In genomic region chr8:89273276-89273675, GRCm38 (mm10) we compare ENCODE assay signal across 20 mouse cellular contexts.
DNase-seq lines count a peak whose midpoint lies in the region; ATAC-seq and TF ChIP-seq lines count a peak whose summit lies in the region.
"Had no signal": no experiment of that assay in that cellular context is flagged by ENCODE, and none has a peak within 500 bp of the region (broad histone marks: within the 10 kb centered on the region; RNA-seq: fewer than 3 reads in every experiment).

No protein-coding gene starts in this region.

- WGBS in hindbrain, embryonic 10.5 days: 52% methylated on average over 4 of the region's 4 CpGs
- 70% methylated on average over 4 of the region's 4 CpGs for WGBS in hindbrain, postnatal 0 days
- WGBS in midbrain, embryonic 11.5 days: 51% methylated on average over 4 of the region's 4 CpGs
- 74% methylated on average over 4 of the region's 4 CpGs for whole genome bisulfite sequencing in midbrain, postnatal 0 days
- WGBS in olfactory bulb, adult 2 months: 82% methylated on average over 4 of the region's 4 CpGs

- no peak for ATAC-seq in hindbrain, postnatal 0 days
- no peak for ATAC-seq in midbrain, embryonic 11.5 days (ENCODE audit: low FRiP score)
- no peak for ATAC-seq in midbrain, postnatal 0 days (ENCODE audit: low FRiP score)
- ATAC-seq: hindbrain, embryonic 16.5 days had no signal

- TF ChIP-seq CTCF in hindbrain, postnatal 0 days (IDR thresholded peaks at IDR 0.05; ENCODE audit: low read depth): no peak
- TF ChIP-seq CTCF in midbrain, postnatal 0 days (IDR thresholded peaks at IDR 0.05): no peak
- no peak for TF ChIP-seq CTCF in olfactory bulb, adult 2 months (IDR thresholded peaks at IDR 0.05; ENCODE audit: insufficient read depth, low read depth, low read length)

- peaks cover 43% of the 10 kb centered on the region for H3K27me3 ChIP-seq in hindbrain, embryonic 10.5 days (ENCODE audit: insufficient read depth, poor library complexity, severe bottlenecking)
- H3K27me3 ChIP-seq in hindbrain, postnatal 0 days (ENCODE audit: insufficient read depth, low read length): 0 out of 2 replicates have a peak, but pooled peaks cover 5% of the 10 kb centered on the region
- no peaks in the 10 kb centered on the region for H3K27me3 ChIP-seq in midbrain, embryonic 11.5 days (ENCODE audit: control insufficient read depth, insufficient read depth, low read length)
- H3K27me3 ChIP-seq in midbrain, postnatal 0 days (ENCODE audit: insufficient read depth, low read length): peaks cover 6% of the 10 kb centered on the region; the same call in 1 of the 2 replicates

- H3K9ac ChIP-seq in hindbrain, postnatal 0 days (replicated peaks; ENCODE audit: low read length): no peak overlapping the region
- H3K9ac ChIP-seq in midbrain, embryonic 11.5 days (ENCODE audit: low read length): no peak overlapping the region
- no peak overlapping the region for H3K9ac ChIP-seq in midbrain, postnatal 0 days (replicated peaks; ENCODE audit: low read length, poor library complexity, severe bottlenecking)
- H3K9ac ChIP-seq: embryonic facial prominence, embryonic 15.5 days; liver, embryonic 13.5 days; lung, embryonic 14.5 days had no signal

- H3K36me3 ChIP-seq in hindbrain, embryonic 10.5 days: no peaks in the 10 kb centered on the region
- H3K36me3 ChIP-seq in hindbrain, postnatal 0 days (ENCODE audit: insufficient read depth, low read length): no peaks in the 10 kb centered on the region
- no peaks in the 10 kb centered on the region for H3K36me3 ChIP-seq in midbrain, embryonic 11.5 days (ENCODE audit: control insufficient read depth, insufficient read depth, low read length)
- H3K36me3 ChIP-seq in midbrain, postnatal 0 days (ENCODE audit: insufficient read depth, low read length): no peaks in the 10 kb centered on the region
- H3K36me3 ChIP-seq: embryonic facial prominence, embryonic 15.5 days; heart, embryonic 13.5 days; liver, embryonic 13.5 days had no signal

- H3K9me3 ChIP-seq in hindbrain, embryonic 10.5 days: no peaks in the 10 kb centered on the region
- H3K9me3 ChIP-seq in hindbrain, postnatal 0 days (ENCODE audit: low read length): no peaks in the 10 kb centered on the region
- no peaks in the 10 kb centered on the region for H3K9me3 ChIP-seq in midbrain, embryonic 11.5 days (ENCODE audit: control insufficient read depth, low read length)
- no peaks in the 10 kb centered on the region for H3K9me3 ChIP-seq in midbrain, postnatal 0 days (ENCODE audit: low read length)
- H3K9me3 ChIP-seq: embryonic facial prominence, embryonic 15.5 days; heart, embryonic 13.5 days; liver, embryonic 13.5 days had no signal

- H3K4me1 ChIP-seq in hindbrain, embryonic 10.5 days (replicated peaks): peaks cover 41% of the 10 kb centered on the region
- H3K4me1 ChIP-seq in hindbrain, postnatal 0 days (ENCODE audit: insufficient read depth, low read length): no peaks in the 10 kb centered on the region
- H3K4me1 ChIP-seq in midbrain, embryonic 11.5 days (ENCODE audit: control insufficient read depth, insufficient read depth, low read length): peaks cover 21% of the 10 kb centered on the region
- H3K4me1 ChIP-seq in midbrain, postnatal 0 days (ENCODE audit: insufficient read depth, low read length): no peaks in the 10 kb centered on the region
- H3K4me1 ChIP-seq in olfactory bulb, adult 2 months (ENCODE audit: control insufficient read depth, insufficient read depth, low read length): peaks cover 15% of the 10 kb centered on the region
- H3K4me1 ChIP-seq: liver, embryonic 13.5 days had no signal

- H3K27ac ChIP-seq in hindbrain, embryonic 10.5 days: peak overlapping the region; percentile 87
- no peak overlapping the region for H3K27ac ChIP-seq in hindbrain, postnatal 0 days
- H3K27ac ChIP-seq in midbrain, embryonic 11.5 days (ENCODE audit: low read depth, low read length): no peak overlapping the region; the same call in 1 of the 2 replicates
- H3K27ac ChIP-seq in midbrain, postnatal 0 days (ENCODE audit: low read depth, low read length): no peak overlapping the region
- 0 out of 2 replicates have a peak overlapping the region, but pooled peaks have one; percentile 79 for H3K27ac ChIP-seq in olfactory bulb, adult 2 months (ENCODE audit: insufficient read depth, low read depth, low read length)
- H3K27ac ChIP-seq: embryonic facial prominence, embryonic 15.5 days; heart, embryonic 13.5 days; left cerebral cortex, adult 2 months; liver, embryonic 13.5 days had no signal

- TF ChIP-seq POLR2A in olfactory bulb, adult 2 months (IDR thresholded peaks at IDR 0.05; ENCODE audit: insufficient read depth, low read depth, low read length): no peak

- peak; percentile 32 for DNase-seq in embryo, embryonic 10.5 days (ENCODE audit: low spot score)
- DNase-seq in embryo, embryonic 11 days: no peak
- no peak for DNase-seq in hindbrain, embryonic 10.5 days (ENCODE audit: low spot score)
- no peak for DNase-seq in hindbrain, postnatal 0 days (ENCODE audit: low spot score)
- DNase-seq in midbrain, embryonic 11.5 days (ENCODE audit: low spot score, missing footprints): peak; percentile 90
- DNase-seq in midbrain, postnatal 0 days (ENCODE audit: low spot score): no peak
- DNase-seq: cerebellum, adult 18-20 months; cerebellum, postnatal 14 days; gastrocnemius, postnatal 14 days; heart, postnatal 14 days; layer of hippocampus, adult 9-11 months; liver, embryonic 13.5 days; lung, embryonic 14.5 days; thymus, adult 18-20 months; thymus, postnatal 36 days had no signal

- H3K4me3 ChIP-seq in hindbrain, embryonic 10.5 days: peak overlapping the region; percentile 51; the same call in 1 of the 2 replicates
- H3K4me3 ChIP-seq in hindbrain, postnatal 0 days (ENCODE audit: low read length): no peak overlapping the region
- no peak overlapping the region for H3K4me3 ChIP-seq in midbrain, embryonic 11.5 days (ENCODE audit: low read depth, low read length)
- no peak overlapping the region for H3K4me3 ChIP-seq in midbrain, postnatal 0 days (ENCODE audit: low read depth, low read length)
- no peak overlapping the region for H3K4me3 ChIP-seq in olfactory bulb, adult 2 months (ENCODE audit: insufficient read depth, low read depth, low read length)

- no peak overlapping the region for H3K4me2 ChIP-seq in hindbrain, postnatal 0 days (ENCODE audit: low read depth, low read length)
- peak overlapping the region; percentile 58; the same call in 1 of the 2 replicates for H3K4me2 ChIP-seq in midbrain, embryonic 11.5 days
- no peak overlapping the region for H3K4me2 ChIP-seq in midbrain, postnatal 0 days (ENCODE audit: low read depth, low read length, poor library complexity, severe bottlenecking)

Comparison
In these comparisons a context has a peak if more than half of its experiments do, and no peak if none do; other contexts are left out.
1. DNase-seq: peak in embryo, embryonic 10.5 days (single experiment) and midbrain, embryonic 11.5 days (single experiment); none in embryo, embryonic 11 days (single experiment), hindbrain, embryonic 10.5 days (single experiment), hindbrain, postnatal 0 days (single experiment) and midbrain, postnatal 0 days (single experiment).
2. H3K27ac ChIP-seq: peak in hindbrain, embryonic 10.5 days (single experiment) and olfactory bulb, adult 2 months (single experiment); none in hindbrain, postnatal 0 days (single experiment), midbrain, embryonic 11.5 days (single experiment) and midbrain, postnatal 0 days (single experiment).